Mouse (Mus musculus) frontal cortex, postnatal 10 days (tissue): ENCODE data around the gene Zfp553.
"Not testable (repeated sequence)": the region's sequence is repeated elsewhere in the genome, so short reads cannot be mapped to it uniquely, and the experiment has no call there.

Experiments
- DNase-seq, 2 experiments: peaks; one replicate each; pipeline ENCODE4 v3.0.0; 2022; ENCODE audit warnings: low spot score in 2 of 2, mixed read lengths in 1 of 2

Gene Zfp553

DNA sequence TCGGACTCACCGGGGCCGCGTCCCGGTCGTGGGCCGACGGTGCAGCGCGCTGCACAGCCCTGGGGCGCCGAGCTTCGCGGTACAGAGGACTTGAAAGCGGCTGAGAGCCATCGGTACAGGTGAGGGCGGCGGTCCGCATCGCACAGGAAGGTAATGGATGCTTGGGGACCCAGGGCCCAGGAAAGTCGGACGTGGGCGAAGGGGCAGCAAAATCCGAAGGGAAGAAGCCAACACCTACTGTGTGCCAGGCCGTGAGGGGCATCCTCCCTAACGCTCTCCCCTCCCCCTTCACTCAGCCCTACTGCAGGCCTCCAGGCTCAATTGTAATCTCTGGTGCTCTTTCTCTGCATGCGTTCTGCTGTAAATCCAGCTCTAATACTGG lies 498 bp downstream of the Zfp553 start:
- DNase-seq, result no peak

DNA sequence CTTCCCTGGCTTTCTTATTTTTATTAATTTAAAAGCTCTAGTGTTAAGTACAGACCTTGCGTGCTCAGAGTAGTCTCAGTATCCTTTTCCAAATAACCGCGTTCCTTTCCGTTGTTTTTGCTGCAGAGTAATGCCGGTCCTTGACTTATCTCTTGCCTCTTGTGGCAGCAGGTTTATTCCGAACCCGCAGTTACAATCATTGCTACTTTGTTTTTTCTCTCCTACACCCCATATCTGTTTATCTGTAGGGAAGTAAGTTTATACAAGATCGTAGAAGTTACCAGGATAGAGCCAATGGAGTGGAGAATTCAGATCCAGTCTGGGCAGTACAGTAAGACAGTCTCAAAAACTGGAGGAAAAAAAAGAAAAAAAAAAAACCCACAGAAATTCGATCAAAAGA lies 904 bp downstream of the Zfp553 start:
- DNase-seq, result no peak

DNA sequence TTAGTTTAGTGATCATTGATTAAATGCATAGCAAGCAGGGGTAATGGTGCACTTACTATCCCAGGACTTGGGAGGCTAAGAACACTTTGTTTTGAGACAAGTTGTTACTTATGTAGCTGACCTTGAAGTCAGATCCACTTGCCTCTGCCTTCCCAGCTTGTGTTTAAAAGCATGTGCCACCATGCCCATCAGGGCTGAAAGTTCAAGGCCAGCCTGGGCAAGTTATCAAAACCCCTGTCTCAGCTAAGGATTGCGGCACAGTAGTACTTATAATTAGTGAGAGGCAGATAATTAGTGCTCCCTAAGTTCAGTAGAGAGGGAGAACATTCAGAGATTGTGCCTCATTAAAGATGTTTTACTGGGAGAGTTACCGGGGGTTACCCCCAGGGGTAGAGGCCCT lies 1.9 kb downstream of the Zfp553 start:
- DNase-seq, result no peak

DNA sequence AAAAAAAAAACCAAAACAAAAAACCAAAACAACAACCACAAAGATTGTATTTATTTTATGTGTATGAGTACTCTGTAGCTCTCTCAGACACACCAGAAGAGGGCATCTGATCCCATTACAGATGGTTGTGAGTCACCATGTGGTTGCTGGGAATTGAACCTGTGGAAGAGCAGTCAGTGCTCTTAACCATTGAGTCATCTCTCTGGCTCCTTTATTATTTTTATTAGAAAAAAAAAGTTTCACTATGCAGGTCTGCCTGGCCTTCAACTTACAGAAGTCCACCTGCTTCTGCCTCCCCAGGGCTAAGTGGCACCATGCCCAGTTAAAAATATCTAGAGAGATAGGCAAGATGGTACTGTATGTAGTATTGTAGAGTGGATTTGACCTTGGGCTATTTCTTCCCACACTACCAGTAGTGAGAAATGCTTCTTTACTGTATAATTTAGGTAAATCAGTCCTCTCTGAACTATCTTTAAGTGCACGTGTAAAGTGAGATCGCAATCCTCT lies 10.6 kb downstream of the Zfp553 start:
- DNase-seq, result no peak

DNA sequence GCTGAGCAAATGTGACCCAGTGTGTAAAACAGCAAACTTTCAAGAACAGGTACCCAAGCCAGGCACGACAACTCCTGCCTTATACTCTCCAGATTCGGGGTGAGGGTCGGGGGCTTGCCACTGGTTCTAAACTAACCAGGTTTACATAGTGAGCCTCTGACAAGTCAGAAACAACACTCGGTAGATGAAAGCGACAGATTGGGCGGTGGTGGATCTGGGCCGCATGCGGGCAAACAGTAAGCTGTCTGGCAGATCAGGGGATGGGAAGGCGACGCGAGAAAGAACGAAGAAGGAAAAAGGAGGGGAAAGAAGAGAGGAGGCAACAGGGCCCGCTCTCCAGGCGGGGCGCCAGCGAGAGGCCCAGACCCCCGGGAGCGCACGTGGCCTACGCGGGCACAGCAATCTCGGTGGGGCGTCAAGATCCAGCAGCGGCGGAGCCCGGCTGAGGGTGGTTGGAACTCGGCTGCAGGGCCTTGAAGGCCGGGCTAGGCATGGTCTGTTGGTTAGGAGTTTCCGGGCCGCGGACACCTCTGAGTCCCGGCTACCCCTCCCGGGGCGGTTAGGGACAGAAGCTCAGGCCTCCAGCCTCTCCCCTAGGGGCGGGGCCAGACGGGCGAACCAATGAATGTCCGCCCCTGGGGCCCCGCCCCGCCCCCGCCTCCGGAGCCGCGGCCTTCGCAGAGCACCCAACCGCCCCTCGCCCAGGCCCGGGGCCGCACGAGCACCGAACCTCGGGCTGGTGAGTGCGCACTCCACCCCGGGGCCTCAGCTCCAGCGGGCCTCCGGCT lies 11.2 kb downstream of the Zfp553 start, which contains the start of gene Zfp771:
Zfp771 (plus strand) TSS at position 405 of the 788 bp plus-strand sequence.
- peak; percentile 93 for DNase-seq

GRCm38 (mm10) chr7:127244658-127245510 lies 12.0 kb downstream of the Zfp553 start:
- DNase-seq, result no peak

- DNase-seq, result not testable (repeated sequence)
These were observed 17.6 kb downstream of the Zfp553 start for GRCm38 (mm10) chr7:127250511-127250910.

DNA sequence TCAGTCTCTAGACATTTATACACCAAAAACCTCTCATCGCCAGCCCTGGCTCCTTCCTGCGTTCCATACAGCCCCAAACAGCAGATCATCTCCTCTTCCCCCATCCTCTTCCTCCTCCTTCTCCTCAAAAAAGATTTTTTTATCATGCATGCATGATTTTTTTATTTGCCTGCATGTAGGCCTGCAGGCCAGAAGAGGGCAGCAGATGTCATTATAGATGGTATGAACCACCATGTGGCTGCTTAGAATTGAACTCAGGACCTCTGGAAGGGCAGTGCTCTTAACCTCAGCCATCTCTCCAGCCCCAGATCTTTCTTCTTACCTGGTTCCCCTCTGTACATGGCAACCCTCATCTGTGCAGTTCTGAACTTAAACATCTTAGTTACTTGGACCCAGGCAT lies 19.6 kb downstream of the Zfp553 start:
- DNase-seq, result no peak

DNA sequence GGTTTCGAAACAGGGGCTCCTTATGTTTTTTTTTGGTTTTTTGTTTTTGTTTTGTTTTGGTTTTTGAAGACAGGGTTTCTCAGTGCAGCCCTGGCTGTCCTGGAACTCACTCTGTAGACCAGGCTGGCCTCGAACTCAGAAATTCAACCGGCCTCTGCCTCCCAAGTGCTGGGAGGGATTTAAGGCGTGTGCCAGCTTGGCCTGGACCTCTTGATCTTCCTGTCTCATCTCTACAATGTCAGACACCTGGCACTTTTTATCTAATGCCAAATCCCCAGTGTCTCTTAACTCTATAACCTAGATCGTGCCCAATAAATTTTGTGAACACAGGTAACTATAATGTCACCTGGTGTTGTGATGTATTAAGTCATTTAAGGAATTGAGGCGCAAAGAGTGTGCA lies 20.5 kb downstream of the Zfp553 start:
- DNase-seq, result no peak

GRCm38 (mm10) chr7:127253821-127254769 lies 21.2 kb downstream of the Zfp553 start:
- DNase-seq, result peak; percentile 91 to 95

DNA sequence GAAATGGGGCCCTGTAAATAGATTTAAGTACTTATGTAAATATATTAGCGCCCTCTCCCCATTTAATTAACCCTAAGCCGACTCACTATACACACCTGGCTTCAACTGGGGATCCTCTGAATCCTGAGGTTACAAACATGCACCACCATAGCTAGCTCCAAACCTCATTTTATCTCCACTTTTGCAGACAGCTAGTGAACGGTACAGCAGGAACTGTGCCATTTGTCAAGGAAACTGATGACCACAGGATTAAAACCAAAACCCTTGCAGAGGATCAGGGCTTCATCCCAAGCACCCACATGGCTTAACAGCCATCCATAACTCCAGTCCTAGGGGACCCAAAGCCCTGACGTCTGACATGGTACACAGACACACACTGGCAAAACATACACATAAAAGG lies 22.1 kb downstream of the Zfp553 start:
- no peak for DNase-seq

DNA sequence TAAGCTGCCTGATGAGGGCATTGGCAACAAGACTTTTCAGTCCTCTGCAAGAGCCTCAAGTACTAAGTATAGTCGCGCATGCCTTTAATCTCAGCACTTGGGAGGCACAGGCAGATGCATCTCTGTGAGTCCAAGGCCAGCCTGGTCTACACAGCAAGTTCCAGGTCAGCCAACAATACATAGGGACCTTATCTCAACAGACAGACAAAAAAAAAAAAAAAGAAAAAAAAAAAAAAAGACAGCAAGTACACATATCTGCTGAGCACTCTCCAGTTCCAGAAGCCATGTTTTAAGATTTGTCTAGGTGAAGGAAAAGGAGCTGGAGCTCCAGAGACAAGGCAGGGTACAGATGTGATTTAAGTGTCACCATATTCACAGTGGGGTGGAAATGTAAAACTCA lies 23.1 kb downstream of the Zfp553 start:
- no peak for DNase-seq

DNA sequence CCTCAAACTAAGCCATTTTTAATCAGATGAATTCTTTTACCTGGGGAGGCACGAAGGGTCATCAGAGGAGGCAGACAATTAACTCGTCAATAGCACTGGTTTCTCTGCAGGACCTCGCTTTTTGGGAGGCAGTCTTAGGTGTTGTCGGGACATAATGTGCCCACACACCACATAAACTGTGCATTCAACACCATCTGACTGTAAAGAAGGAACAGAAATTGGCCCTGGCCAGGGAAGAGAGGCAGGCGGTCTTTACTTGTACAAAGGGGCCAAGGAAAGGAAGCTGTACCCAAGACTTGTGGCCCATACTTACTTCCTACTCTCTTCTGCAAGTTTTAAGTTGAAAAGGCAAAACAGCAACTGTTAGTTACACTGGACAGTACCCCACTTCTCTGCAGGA lies 23.7 kb downstream of the Zfp553 start:
- no peak for DNase-seq

- DNase-seq, result no peak
These were observed 26.5 kb downstream of the Zfp553 start for GRCm38 (mm10) chr7:127259186-127259905.

- peak; percentile 97 to 98 for DNase-seq
These were observed 27.6 kb downstream of the Zfp553 start, which contains the start of gene Dctpp1 for GRCm38 (mm10) chr7:127260309-127261111. TSS of gene Dctpp1 (minus strand) at chr7:127260709.

- DNase-seq, result no peak
These were observed 29.5 kb downstream of the Zfp553 start for GRCm38 (mm10) chr7:127262218-127262961.

DNA sequence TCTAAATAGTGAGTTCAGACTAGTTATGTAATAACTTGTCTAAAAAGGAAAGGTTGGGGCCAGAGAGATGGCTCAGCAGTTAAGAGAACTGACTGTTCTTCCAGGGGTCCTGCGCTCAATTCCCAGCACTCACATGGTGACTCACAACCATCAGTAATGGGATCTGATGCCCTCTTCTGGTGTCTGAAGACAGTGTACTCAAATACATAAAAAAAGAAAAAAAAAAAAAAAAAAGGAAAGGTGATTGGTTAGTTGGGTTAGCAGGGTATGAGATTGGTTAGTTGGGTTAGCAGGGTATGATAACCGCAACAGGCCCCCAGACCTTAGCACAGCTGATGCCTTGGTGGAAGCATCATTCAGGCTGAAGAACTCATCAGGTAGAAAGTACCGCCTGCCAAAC lies 30.7 kb downstream of the Zfp553 start:
- no peak for DNase-seq

DNA sequence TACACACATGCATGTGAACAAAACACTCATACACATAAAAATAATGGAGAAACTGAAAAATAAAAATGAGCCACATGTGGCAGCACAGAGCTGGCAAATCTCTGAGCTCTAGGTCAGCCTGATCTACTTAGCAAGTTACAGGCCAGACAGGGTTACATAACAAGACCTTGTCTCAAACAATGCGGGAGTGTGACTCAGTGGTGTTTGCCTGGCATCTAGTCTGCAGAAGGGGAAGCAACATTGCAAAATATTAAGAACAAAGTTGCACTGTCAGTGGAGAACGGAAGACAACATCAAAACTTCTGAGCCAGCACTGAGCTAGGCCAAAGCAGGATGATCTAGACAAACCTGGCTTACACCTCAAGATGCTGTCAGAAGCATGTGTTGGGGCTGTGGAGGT lies 37.4 kb downstream of the Zfp553 start:
- no peak for DNase-seq

- no peak for DNase-seq
These were observed 37.8 kb downstream of the Zfp553 start for GRCm38 (mm10) chr7:127270666-127271065.
